Comparison of ENCODE assay signal across 22 mouse cellular contexts in genomic region chr14:8124046-8124881, GRCm38 (mm10). TPM values are rescaled to one million over a fixed set of nuclear protein-coding genes. Genes with fewer than 3 reads are reported as not detected.
DNase-seq lines count a peak whose midpoint lies in the region; ATAC-seq lines count a peak whose summit lies in the region.
"Had no signal": no experiment of that assay in that cellular context is flagged by ENCODE, and none has a peak within 500 bp of the region (broad histone marks: within the 10 kb centered on the region; RNA-seq: fewer than 3 reads in every experiment).

No protein-coding gene starts in this region.

- H3K4me3 ChIP-seq in embryonic facial prominence, embryonic 13.5 days, result no peak overlapping the region
- H3K4me3 ChIP-seq in embryonic facial prominence, embryonic 10.5 days, result no peak overlapping the region
- H3K4me3 ChIP-seq in liver, embryonic 16.5 days (ENCODE audit: low read depth, low read length), result no peak overlapping the region
- H3K4me3 ChIP-seq in liver, embryonic 12.5 days, result no peak overlapping the region
- H3K4me3 ChIP-seq: embryonic facial prominence, embryonic 12.5 days; erythroblast, embryonic 14.5 days; forebrain, embryonic 10.5 days; gastrocnemius, adult 2 months; heart, embryonic 12.5 days; hindbrain, embryonic 10.5 days; hindbrain, embryonic 15.5 days had no signal

- H3K4me2 ChIP-seq in embryonic facial prominence, embryonic 13.5 days, result no peak overlapping the region
- no peak overlapping the region for H3K4me2 ChIP-seq in liver, embryonic 16.5 days (ENCODE audit: low read depth, low read length)
- H3K4me2 ChIP-seq in liver, embryonic 12.5 days, result no peak overlapping the region
- H3K4me2 ChIP-seq: embryonic facial prominence, embryonic 12.5 days; heart, embryonic 12.5 days; hindbrain, embryonic 15.5 days had no signal

- H3K9me3 ChIP-seq in embryonic facial prominence, embryonic 13.5 days, result no peaks in the 10 kb centered on the region
- no peaks in the 10 kb centered on the region for H3K9me3 ChIP-seq in embryonic facial prominence, embryonic 10.5 days
- H3K9me3 ChIP-seq in liver, embryonic 16.5 days (replicated peaks; ENCODE audit: control insufficient read depth, low read length), result no peaks in the 10 kb centered on the region
- no peaks in the 10 kb centered on the region for H3K9me3 ChIP-seq in liver, embryonic 12.5 days (replicated peaks)
- H3K9me3 ChIP-seq: embryonic facial prominence, embryonic 12.5 days; forebrain, embryonic 10.5 days; heart, embryonic 12.5 days; hindbrain, embryonic 10.5 days; hindbrain, embryonic 15.5 days had no signal

- no peak overlapping the region for H3K9ac ChIP-seq in embryonic facial prominence, embryonic 13.5 days
- H3K9ac ChIP-seq in liver, embryonic 16.5 days (ENCODE audit: low read depth, low read length), result no peak overlapping the region
- H3K9ac ChIP-seq in liver, embryonic 12.5 days, result no peak overlapping the region
- H3K9ac ChIP-seq: embryonic facial prominence, embryonic 12.5 days; heart, embryonic 12.5 days; hindbrain, embryonic 15.5 days had no signal

- H3K4me1 ChIP-seq in embryonic facial prominence, embryonic 13.5 days, result no peaks in the 10 kb centered on the region
- H3K4me1 ChIP-seq in embryonic facial prominence, embryonic 10.5 days, result no peaks in the 10 kb centered on the region
- no peaks in the 10 kb centered on the region; the same call in 1 of the 2 replicates for H3K4me1 ChIP-seq in liver, embryonic 16.5 days (ENCODE audit: control insufficient read depth, low read depth, low read length)
- H3K4me1 ChIP-seq in liver, embryonic 12.5 days, result no peaks in the 10 kb centered on the region
- H3K4me1 ChIP-seq: embryonic facial prominence, embryonic 12.5 days; forebrain, embryonic 10.5 days; hindbrain, embryonic 10.5 days; hindbrain, embryonic 15.5 days had no signal

- H3K36me3 ChIP-seq in embryonic facial prominence, embryonic 13.5 days, result peaks cover 27% of the 10 kb centered on the region
- peaks cover 9% of the 10 kb centered on the region for H3K36me3 ChIP-seq in embryonic facial prominence, embryonic 10.5 days (replicated peaks)
- peaks cover 2% of the 10 kb centered on the region; the same call in 1 of the 2 replicates for H3K36me3 ChIP-seq in liver, embryonic 16.5 days (ENCODE audit: control insufficient read depth, insufficient read depth)
- H3K36me3 ChIP-seq in liver, embryonic 12.5 days, result peaks cover 16% of the 10 kb centered on the region
- H3K36me3 ChIP-seq: embryonic facial prominence, embryonic 12.5 days had no signal

- no peak for DNase-seq in embryonic facial prominence, embryonic 10.5 days (ENCODE audit: low spot score)
- peak; percentile 82 for DNase-seq in R1 (ENCODE audit: low read depth, low spot score)
- DNase-seq in kidney, adult 18-20 months, result no peak
- DNase-seq in Muller cell, postnatal 12 days (ENCODE audit: inconsistent ontology term), result no peak
- DNase-seq: adrenal gland, postnatal 10 days; B cell, adult 2 months; cerebellum, adult 11 months; cerebellum, adult 8-10 months; embryo, embryonic 11 days; gastrocnemius, adult 2 months; gastrocnemius, postnatal 25 days had no signal

- peak; percentile 69; the same call in 1 of the 2 replicates for ATAC-seq in embryonic facial prominence, embryonic 13.5 days (ENCODE audit: insufficient number of reproducible peaks, insufficient read depth, low FRiP score, low TSS enrichment, low read depth)
- ATAC-seq in liver, embryonic 16.5 days (ENCODE audit: low read depth), result 0 out of 2 replicates have a peak, but pooled peaks have one; percentile 21
- no peak for ATAC-seq in liver, embryonic 12.5 days
- ATAC-seq: CD4-positive, CD25-positive, alpha-beta regulatory T cell, adult 4 months; forebrain, embryonic 14.5 days had no signal

- peak overlapping the region; percentile 60; the same call in 1 of the 2 replicates for H3K27ac ChIP-seq in embryonic facial prominence, embryonic 13.5 days
- no peak overlapping the region for H3K27ac ChIP-seq in embryonic facial prominence, embryonic 10.5 days (replicated peaks)
- H3K27ac ChIP-seq in liver, embryonic 16.5 days (ENCODE audit: low read length), result no peak overlapping the region
- H3K27ac ChIP-seq in liver, embryonic 12.5 days, result no peak overlapping the region
- H3K27ac ChIP-seq: embryonic facial prominence, embryonic 12.5 days; forebrain, embryonic 10.5 days; gastrocnemius, adult 2 months; hindbrain, embryonic 10.5 days; hindbrain, embryonic 15.5 days had no signal

- no peaks in the 10 kb centered on the region for H3K27me3 ChIP-seq in embryonic facial prominence, embryonic 13.5 days
- no peaks in the 10 kb centered on the region for H3K27me3 ChIP-seq in embryonic facial prominence, embryonic 10.5 days (replicated peaks; ENCODE audit: low read depth, poor library complexity, severe bottlenecking)
- no peaks in the 10 kb centered on the region for H3K27me3 ChIP-seq in liver, embryonic 16.5 days (ENCODE audit: control insufficient read depth, insufficient read depth, low read depth, low read length)
- no peaks in the 10 kb centered on the region for H3K27me3 ChIP-seq in liver, embryonic 12.5 days (replicated peaks)
- H3K27me3 ChIP-seq: embryonic facial prominence, embryonic 12.5 days; heart, embryonic 12.5 days; hindbrain, embryonic 15.5 days had no signal

- WGBS in embryonic facial prominence, embryonic 13.5 days, result 65% methylated on average over 7 of the region's 7 CpGs
- 83% methylated on average over 7 of the region's 7 CpGs for WGBS in embryonic facial prominence, embryonic 10.5 days
- 62% methylated on average over 7 of the region's 7 CpGs for WGBS in liver, embryonic 16.5 days (ENCODE audit: insufficient replicate concordance)
- WGBS in liver, embryonic 12.5 days (ENCODE audit: insufficient replicate concordance), result 77% methylated on average over 7 of the region's 7 CpGs

RNA-seq across cellular contexts. Expression of gene Pxk, which starts 26.3 kb away (rescaled TPM):
- polyA plus RNA-seq in embryonic facial prominence, embryonic 13.5 days (2015; fragmentation: Nextera tagmentation; extraction: Ambion mirVana), result 34.3 and 39.0 TPM in 2 replicates
- polyA plus RNA-seq in embryonic facial prominence, embryonic 10.5 days (2016; fragmentation: Nextera tagmentation; extraction: Ambion mirVana), result 17.3 and 17.4 TPM in 2 replicates
- polyA plus RNA-seq in liver, embryonic 16.5 days (2015; fragmentation: Nextera tagmentation; extraction: Ambion mirVana), result 11.5 and 12.4 TPM in 2 replicates
- polyA plus RNA-seq in liver, embryonic 12.5 days (2016; fragmentation: Nextera tagmentation; extraction: Ambion mirVana), result 11.9 and 13.3 TPM in 2 replicates

RNA-seq across cellular contexts. Expression of gene Rpp14, which starts 44.1 kb away (rescaled TPM):
- 59.5 and 64.3 TPM in 2 replicates for polyA plus RNA-seq in embryonic facial prominence, embryonic 13.5 days (2015; fragmentation: Nextera tagmentation; extraction: Ambion mirVana)
- polyA plus RNA-seq in embryonic facial prominence, embryonic 10.5 days (2016; fragmentation: Nextera tagmentation; extraction: Ambion mirVana), result 57.0 and 61.5 TPM in 2 replicates
- polyA plus RNA-seq in liver, embryonic 16.5 days (2015; fragmentation: Nextera tagmentation; extraction: Ambion mirVana), result 16.0 and 17.4 TPM in 2 replicates
- 41.7 and 45.2 TPM in 2 replicates for polyA plus RNA-seq in liver, embryonic 12.5 days (2016; fragmentation: Nextera tagmentation; extraction: Ambion mirVana)

RNA-seq across cellular contexts. Expression of gene Pdhb, which starts 48.6 kb away (rescaled TPM):
- polyA plus RNA-seq in embryonic facial prominence, embryonic 13.5 days (2015; fragmentation: Nextera tagmentation; extraction: Ambion mirVana), result 203 TPM in 2 replicates
- polyA plus RNA-seq in embryonic facial prominence, embryonic 10.5 days (2016; fragmentation: Nextera tagmentation; extraction: Ambion mirVana), result 200 and 214 TPM in 2 replicates
- polyA plus RNA-seq in liver, embryonic 16.5 days (2015; fragmentation: Nextera tagmentation; extraction: Ambion mirVana), result 103 and 107 TPM in 2 replicates
- polyA plus RNA-seq in liver, embryonic 12.5 days (2016; fragmentation: Nextera tagmentation; extraction: Ambion mirVana), result 138 and 139 TPM in 2 replicates
